Mouse (Mus musculus) olfactory bulb, adult 2 months (tissue): ENCODE measurements around the gene Mypn.

Source experiments
- CTCF ChIP-seq: fragments of 200-500 bp; IDR thresholded peaks from 2 replicates; pipeline ENCODE4 v1.5.1; 2012; ENCODE audit warnings: low read depth, mild to moderate bottlenecking, low read length, moderate library complexity; ENCODE audit not compliant: insufficient read depth
- POLR2A ChIP-seq: fragments of 200-500 bp; IDR thresholded peaks from 2 replicates; pipeline ENCODE4 v1.6.1; 2012; ENCODE audit warnings: mild to moderate bottlenecking, low read depth, low read length, moderate library complexity; ENCODE audit not compliant: insufficient read depth

GRCm38 (mm10) chr10:63130500-63130899 is 73.3 kb downstream of the Mypn start:
- TF ChIP-seq CTCF (no peak), POLR2A (no peak)
